Mouse (Mus musculus) spleen, postnatal 36 days (tissue): Measurements from ENCODE around the gene Spred2.
"Not testable (repeated sequence)": the region's sequence is repeated elsewhere in the genome, so short reads cannot be mapped to it uniquely, and the experiment has no call there.

Source experiments
- DNase-seq, 2 experiments: peaks; one replicate each; pipeline ENCODE4 v3.0.0; 2022; ENCODE audit warnings: low spot score in 2 of 2, mixed read lengths in 1 of 2

The Spred2 gene

DNA sequence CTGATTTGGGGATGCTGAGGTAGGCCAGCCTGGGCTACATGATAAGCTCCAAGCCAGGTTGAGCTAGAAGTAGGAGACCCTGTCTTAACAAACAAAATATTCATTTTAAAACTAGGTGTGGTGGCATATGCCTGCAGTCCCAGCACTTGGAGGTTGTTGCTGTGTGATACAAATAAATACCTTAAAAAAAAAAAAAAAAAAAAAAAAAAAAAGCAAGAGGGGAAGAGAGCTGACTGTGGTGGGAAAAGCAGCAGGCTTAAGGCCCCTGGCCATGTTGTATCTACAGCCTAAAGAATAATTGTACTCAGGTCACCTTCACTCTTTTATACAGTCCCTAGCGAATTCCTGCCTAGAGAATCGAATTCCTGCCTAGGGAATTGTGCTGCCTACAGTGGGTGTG is 94.7 kb downstream of the Spred2 start:
- DNase-seq = no peak

DNA sequence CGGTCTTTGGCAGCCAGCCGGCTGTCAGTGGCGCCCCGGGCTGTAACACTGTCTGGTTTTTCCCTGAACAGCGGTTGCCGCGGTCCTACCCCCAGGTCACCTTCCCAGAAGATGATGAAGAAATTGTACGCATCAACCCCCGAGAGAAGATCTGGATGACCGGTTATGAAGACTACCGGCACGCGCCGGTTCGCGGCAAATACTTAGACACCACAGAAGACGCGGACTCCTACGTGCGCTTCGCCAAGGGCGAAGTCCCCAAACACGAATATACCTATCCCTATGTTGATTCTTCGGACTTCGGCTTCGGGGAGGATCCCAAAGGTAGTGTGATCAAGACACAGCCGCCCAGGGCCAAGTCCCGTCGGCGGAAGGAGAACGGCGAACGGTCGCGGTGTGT is 96.5 kb downstream of the Spred2 start:
- DNase-seq = no peak

DNA sequence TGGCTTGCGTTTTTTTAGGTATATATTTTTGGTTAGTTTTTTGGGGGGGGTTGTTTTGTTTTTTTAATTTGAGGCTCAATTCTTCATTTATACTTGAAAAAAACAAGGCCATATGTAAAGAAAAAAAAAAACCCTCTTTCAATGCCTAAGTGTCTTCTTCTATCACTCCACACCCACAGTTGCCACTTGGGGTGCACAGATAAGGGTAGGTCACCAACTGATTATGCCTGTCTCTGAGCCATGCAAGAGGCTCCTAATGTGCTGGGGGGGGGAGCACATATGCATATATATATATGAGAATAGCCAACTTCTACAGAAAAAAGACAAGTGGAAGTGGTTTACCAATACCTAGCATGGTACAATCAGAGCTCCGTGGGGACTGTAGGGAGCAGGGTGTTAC is 98.3 kb downstream of the Spred2 start:
- DNase-seq = peak in 1 of 2 experiments; percentile 20

DNA sequence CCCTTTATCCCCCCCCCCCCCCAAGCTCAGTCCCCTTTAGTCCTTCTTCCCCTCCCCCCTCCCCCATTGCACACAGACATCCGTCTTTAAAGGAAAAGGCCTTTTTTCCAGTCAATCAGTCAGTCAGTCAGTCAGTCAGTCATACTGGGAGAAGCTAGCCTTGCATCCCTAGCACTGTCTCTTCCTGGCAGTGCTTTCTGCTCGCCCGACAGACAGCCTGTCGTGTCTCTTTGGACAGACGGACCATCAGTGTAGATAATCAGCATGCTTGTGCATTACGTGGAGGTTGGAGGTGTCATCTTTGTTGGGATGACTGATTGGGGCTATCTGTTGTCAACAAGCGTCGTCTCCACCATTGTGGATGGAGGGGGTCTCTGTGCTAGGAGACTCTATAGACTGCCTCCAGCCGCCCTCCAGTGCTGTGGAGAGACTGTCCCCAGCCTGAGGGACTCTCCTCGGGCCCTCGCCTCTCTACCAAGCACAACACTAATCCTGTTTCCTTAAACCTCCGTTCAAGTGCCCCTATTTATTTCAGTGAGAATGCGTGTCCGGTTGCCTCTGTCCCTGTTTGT is 98.8 kb downstream of the Spred2 start:
- no peak for DNase-seq

DNA sequence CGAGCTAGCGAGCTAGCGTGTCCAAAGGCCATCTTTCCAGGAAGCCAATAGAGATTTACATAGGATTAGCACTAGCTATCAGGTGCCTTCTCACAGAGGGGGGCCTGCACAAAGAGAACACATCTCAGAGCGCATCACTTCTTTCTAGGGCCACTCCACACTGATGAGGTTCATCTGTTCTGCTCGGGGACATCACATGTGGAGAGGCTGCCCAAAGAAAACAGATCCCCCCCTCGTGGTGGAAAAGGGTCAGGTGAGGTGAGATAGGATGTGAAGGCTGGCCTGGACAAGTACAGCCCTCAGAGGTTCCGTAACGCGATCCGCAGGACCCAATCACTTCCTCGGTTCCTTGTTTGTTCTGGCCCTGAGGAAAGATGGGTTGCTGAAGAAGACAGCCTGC is 101.7 kb downstream of the Spred2 start:
- no peak for DNase-seq

DNA sequence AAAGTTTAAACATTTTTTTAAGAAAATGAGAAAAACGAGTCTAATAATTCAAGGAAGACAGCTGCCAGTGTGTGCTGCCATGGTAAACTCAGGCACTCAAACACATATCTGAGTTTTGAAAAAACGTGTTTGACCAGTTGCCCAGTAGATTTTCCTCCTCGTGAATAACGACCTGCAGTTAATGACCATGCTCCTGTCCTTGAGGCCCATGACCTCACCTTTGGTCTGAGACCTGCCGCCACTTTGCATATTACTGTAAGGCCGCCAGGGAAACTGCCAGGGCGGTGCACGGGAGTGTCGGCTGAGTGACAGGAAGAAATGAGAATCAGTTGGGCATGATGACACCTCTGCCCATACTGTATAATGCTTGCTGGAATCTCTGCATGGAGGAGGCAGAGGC is 103.5 kb downstream of the Spred2 start:
- DNase-seq = no peak

DNA sequence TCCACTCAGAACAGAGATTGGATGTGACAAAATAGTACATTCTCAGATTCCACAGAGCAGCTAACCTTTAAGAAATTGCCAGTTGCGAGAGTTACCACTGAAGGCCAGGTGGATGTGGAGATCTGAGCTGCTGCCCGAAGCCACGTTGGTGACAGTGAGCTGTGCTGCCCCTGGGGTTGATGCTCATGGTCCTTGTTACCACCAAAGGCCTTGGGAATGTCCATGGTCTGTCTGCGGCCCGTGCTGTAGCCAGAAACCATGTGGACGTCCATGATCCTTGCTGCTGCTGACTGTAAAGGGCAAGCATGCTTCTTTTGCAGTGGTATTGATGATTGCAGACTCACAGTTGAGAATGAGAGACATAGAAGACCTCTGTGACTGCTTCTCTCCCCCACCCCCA is 104.2 kb downstream of the Spred2 start:
- DNase-seq = no peak

DNA sequence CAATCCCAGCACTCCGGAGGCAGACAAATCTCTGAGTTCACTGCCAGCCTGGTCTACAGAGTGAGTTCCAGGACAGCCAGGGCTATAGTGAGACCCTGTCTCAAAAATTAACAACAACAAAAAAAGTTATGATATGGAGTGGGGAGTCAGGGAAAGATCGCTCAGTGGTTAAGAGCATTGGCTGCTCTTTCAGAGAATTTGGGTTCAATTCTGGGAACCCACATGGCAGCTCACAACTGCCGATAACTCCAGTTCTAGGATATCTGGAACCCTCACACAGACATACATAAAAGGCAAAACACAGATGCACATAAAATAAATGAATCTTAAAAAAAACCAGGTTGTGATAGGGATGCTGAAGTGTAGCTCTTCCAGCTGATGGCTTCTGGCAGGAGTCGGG is 104.8 kb downstream of the Spred2 start:
- DNase-seq = no peak

DNA sequence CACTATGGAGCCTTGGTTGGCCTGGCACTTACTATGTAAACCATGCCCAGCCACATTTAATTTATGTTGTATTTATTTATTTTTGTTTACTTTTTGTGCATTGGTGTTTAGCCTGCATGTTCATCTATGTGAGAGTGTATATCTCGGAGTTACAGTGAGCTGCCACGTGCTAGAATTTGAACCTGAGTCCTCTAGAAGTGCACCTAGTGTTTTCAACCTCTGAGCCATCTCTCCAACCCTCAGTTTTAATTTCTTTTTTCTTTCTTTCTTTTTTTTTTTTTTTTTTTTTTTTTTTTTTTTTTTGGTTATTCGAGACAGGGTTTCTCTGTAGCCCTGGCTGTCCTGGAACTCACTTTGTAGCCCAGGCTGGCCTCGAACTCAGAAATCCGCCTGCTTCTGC is 106.8 kb downstream of the Spred2 start:
- not testable (repeated sequence) for DNase-seq

DNA sequence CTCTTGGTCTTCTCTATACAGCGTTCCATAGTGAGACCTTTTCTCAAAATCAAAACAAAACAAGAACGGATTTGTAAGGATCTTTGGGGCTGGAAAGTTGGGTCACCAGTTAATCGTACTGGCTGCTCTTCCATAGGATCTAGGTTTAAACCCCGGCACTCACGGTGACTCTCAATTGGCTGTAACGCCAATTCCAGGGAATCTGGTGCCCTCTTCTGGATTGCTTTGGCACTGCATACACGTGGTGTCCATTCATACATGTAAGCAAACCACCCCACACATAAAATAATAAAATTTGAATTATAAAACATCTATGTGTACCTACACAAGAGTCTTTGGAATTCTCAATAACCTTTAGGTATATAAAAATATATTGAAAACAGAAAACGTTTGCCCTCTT is 107.4 kb downstream of the Spred2 start:
- peak in 1 of 2 experiments; percentile 27 for DNase-seq

DNA sequence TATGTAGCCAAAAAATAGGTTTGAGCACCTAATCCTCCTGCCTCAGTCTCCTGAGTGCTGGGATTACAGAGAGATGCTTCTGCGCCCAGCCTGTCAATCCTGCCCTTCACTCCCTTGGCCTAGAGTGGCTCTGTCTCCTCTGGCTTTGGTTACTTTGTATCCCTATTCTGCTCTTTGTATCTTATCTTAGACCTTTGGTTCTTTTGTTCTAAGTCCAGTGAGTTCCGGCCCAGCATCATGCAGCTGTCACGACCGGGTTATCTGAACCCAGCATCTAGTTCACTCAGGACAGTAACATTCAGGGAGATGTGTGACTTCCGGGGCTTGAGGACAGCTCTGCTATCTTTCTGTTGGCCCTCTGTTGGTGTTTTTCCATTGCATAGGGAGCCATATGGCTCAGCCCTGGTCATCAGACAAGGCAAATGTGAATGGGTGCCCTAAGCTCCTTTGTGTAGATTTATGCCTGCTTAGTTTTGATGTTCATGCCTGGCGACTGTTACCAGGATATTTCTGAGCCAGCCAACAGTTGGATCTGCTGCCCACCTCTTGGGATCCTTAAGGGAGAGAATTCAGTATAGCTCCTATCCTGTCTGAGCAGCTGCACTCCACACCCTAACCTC is 109.5 kb downstream of the Spred2 start:
- no peak for DNase-seq

DNA sequence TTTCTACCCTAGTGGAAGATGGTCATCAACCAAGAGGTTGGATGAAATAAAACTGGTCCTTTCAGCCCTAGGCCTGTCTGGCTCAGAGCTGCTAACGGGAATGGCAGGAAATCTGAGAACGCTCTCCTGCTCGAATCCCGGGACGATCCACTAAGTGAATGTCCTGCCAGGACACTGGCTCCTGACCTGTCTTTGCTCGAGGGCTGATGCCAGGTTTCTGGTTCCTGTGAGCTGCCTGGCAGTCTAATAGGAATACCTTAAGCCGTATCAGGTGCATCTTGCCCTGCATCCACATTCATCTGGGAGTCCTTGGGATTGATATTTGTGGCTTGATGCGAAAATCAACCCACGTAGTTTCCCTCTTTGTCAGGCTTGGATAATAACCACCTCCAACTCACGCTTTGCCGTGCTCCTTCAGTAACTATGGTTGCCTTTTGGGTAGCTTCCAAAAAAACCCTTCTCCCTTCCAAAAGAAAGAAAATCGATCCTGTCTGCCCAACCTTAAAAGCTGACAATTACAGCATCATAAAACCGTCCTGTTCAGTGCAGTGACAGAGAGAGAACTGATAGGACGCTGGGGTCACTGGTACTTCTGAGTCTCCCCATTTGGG is 110.3 kb downstream of the Spred2 start:
- DNase-seq = no peak

DNA sequence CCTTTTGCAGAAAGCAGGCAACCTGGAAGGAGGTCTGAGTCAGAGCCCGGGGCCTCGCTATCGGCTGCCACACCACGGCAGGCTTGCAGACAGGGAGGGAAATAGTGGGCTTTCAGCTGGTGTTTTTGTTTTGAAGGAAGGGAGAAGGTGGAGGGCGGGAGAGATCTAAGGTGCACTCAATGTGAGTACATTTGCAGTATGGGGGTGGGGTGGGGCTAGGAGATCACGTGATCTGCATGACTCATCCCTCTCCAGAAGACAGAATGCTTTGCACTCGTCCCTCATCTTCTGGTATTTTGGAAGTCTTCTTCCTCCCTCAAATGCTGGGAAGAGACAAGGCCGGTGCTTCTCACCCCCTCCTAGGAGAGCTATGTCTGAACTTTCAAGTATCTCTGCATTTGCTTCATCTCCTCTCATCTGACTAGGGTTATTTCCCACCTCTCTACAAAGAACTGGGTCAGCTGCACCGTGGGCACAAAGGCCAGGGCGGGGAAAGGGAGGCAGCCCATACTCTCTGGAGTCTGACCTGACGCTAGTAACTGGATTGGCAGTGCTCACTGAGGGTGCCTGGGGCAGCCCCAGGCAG is 111.3 kb downstream of the Spred2 start:
- no peak for DNase-seq

DNA sequence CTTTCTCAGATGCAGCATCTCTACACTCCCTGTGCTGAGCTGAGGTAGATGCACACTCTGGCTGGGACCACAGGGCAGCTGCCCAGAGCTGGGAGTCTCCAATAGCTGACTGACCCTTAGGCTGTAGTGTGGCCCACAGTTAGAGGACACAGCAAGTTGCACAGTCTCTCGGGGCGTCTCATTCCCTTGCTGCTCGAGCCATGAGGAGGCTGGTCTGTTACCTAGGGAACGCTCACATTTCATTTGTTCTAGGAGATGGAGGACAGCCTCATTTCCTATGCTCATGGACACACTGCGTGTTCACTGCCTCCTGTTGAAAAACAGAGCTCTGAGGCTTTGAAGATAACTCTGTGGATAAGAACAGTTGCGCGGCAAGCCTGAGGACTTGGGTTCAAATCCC is 111.8 kb downstream of the Spred2 start:
- no peak for DNase-seq

DNA sequence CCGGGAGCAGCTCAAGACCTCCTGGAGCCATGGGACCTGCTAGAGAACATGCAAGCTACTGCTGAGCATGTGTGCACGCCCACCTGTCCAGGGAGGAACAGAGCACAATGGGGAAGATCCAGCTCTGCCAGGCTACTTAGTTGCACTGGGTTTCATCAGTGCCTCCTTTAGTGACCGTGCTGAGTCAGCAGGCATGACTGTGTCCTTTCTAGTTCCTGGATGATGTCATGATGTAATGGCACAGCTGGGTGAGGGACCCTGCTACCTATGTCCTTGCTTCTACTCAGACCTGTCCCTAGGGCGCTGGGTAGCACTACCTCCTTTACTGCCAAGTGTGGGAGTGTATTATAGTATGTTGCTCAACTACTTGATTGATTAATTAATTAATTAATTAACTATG is 113.6 kb downstream of the Spred2 start:
- DNase-seq = no peak

DNA sequence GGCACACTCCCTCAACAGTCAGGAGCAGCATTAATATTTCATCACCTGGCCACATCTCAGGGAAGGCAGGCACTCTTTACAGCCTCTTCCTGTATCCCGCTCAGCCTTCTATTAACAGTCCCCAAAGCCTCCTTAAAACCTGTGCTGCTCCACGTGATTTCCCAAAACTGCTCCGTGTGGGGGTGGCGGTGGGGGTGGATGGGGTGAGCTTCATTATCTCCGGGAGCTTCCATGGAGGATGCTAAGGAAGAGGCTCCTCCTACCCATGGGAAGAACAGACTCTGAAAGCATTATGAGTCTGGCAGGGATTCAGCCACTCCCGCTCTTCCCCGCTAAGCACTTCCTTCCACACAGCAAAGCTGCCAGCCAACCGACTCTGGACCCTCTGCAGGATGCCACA is 114.5 kb downstream of the Spred2 start:
- DNase-seq = no peak

DNA sequence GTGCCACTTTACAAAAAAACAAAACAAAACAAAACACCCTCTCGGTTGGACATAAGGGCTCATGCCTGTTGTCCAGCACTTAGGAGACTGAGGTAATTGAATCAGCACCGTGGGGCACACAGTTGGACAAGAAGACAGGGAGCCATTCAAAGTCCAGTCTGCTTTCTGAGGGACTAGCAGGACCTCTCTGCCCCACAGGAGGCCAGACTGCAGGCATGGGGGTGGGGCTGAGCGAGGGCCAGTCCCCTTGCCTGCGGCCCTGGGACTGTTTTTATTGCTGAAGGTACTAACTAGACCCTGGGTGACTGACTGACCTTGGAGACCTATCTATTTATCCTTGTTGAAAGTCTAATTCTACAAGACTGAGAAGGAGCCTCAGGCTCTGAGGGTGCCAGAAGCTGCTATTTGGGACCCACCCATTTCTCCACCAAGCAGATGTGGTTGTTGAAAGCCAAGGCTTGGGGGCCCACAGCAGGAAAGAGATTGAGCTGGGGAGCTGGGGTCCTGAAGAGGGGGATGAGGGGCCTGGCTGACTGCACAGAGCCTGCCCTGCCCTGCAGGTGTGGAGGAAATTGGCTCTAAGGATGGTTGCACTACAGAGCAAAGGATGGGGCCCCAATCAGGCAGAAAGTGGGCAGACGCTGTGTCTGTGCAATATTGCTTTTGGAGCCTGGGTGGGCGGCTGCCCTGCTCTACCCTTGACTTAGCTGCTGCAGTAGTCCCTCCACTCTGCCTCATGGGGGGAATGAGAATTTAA is 117.2 kb downstream of the Spred2 start:
- no peak for DNase-seq

DNA sequence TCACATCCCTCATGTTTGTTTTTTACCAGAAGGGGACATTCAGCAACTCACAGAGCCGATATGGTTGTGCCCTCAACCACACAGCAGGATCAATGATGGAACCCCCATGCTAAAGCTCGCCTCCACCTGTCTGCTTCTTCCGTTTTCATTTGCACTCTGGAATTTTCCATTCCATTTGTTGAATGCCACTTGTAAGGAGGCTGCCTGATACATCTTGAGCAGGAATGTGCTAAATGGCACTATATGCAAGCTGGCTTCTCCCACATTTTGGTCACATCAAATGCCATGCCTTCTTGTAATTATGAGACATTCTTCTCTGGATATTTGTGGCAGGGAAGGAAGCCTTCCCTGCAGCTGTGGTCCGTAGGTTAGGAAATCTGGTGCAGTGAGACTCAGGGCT is 117.9 kb downstream of the Spred2 start:
- no peak for DNase-seq

DNA sequence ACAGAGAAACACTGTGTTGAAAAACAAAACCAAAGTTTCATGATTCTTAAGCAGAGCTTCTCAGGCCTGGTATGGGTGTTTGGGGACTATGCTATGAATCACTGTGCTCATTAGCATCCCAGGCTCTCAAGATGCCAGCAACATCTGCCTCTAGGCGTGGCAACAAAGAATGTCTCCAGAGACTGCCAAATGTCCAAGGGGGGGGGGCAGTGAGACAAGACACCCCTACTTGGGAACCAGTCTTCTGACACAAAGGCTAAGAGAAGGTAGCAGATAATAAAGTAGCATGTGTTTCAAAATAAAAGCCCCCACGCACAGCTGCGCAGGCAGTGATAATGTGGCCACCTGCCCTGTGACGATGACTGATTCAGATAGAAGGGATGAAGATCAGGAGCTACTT is 119.1 kb downstream of the Spred2 start:
- DNase-seq = no peak

DNA sequence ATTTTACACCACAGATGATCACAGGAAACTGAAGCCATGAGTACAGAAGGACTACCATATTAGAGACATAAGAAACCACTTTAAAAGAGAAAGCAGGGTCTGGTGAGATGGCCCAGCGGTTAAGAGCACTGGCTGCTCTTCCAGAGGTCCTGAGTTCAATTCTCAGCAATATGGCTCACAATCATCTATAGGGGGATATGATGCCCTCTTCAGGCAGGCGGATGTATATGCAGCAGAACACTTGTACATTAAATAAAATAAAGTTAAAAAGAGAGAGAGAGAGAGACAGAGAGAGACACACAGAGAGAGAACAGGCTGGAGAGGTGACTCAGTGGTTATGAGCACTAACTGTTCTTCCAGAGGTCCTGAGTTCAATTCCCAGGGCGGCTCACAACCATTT is 121.4 kb downstream of the Spred2 start:
- DNase-seq = no peak

DNA sequence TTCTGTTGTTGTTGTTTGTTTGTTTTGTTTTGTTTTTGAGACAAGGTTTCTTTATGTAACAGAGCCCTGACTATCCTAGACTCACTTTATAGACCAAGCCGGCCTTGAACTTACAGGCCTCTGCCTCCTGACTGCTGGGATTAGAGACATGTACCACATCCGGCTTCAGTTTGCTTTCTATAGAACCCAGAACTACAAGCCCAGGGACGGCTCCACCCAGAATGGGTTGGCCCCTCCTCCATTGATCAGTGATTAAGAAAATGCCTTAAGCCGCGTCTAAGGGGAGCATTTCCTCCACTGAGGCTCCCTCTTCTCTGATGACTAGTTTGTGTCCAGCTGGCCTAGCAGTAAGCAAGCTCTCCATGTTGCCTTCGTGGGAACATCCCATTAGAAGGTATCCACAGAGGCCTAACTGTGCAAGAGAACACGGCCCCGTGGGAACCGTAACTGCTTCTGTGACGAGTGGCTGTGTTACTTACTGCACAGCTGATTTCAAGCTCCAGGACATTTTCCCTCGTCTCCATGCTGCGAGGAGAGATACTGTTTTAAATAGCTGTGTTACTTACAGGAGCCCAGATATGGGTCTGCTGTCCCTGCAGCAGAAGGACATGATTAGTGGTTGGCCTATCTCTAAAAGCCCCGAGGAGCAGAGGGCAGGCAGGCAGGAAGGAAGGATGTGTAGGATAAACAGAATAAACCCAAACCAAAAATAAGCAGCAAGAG is 128.8 kb downstream of the Spred2 start:
- no peak for DNase-seq

DNA sequence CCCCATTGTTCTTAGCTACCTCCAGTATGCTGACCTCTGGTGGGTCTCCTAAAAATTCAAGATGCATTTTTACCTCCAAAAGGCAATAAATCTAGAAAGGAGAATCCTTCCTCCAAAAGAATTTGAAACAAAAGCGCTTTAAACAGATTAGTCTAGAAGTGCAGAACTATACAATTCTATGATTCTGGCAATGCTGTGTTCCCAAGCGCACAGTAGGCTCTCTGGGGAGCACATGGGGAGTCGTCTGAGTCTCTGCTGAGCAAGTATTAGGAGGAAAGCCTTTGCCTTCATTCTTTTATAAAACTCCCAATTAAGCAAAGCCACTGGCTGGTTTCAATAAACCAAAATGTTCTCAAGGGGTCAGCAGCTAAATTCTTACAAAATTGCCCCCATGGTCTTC is 129.8 kb downstream of the Spred2 start:
- no peak for DNase-seq
